Mouse (Mus musculus) embryonic facial prominence, embryonic 15.5 days (tissue): Measurements from ENCODE around the gene Unk. TPM values are rescaled to one million over a fixed set of nuclear protein-coding genes. Genes with fewer than 3 reads are reported as not detected.

Source experiments
- ATAC-seq: fragments of 200-750 bp; cut with Nextera tagmentation; 2 replicates; pipeline ENCODE4 v1.8.0; 2017; ENCODE audit warnings: low read depth, moderate TSS enrichment; ENCODE audit not compliant: insufficient number of reproducible peaks, low FRiP score, low TSS enrichment
- H3K27ac ChIP-seq: fragments of 300-500 bp; sonication (generic); replicated peaks from 2 replicates; pipeline ENCODE4 v1.5.1; 2015; ENCODE audit warnings: mild to moderate bottlenecking, inconsistent platforms
- H3K27me3 ChIP-seq: fragments of 300-500 bp; sonication (generic); 2 replicates; pipeline ENCODE4 v1.6.1; 2015; ENCODE audit warnings: inconsistent platforms
- H3K36me3 ChIP-seq: fragments of 300-500 bp; sonication (generic); 2 replicates; pipeline ENCODE4 v1.6.1; 2015; ENCODE audit warnings: mild to moderate bottlenecking, inconsistent platforms
- H3K4me1 ChIP-seq: fragments of 300-500 bp; sonication (generic); 2 replicates; pipeline ENCODE4 v1.6.1; 2015; ENCODE audit warnings: inconsistent platforms
- H3K4me2 ChIP-seq: fragments of 300-500 bp; sonication (generic); replicated peaks from 2 replicates; pipeline ENCODE4 v1.6.1; 2015; ENCODE audit warnings: mild to moderate bottlenecking, inconsistent platforms
- H3K4me3 ChIP-seq: fragments of 300-500 bp; sonication (generic); replicated peaks from 2 replicates; pipeline ENCODE4 v1.5.1; 2015; ENCODE audit warnings: mild to moderate bottlenecking, inconsistent platforms
- H3K9ac ChIP-seq: fragments of 300-500 bp; sonication (generic); 2 replicates; pipeline ENCODE4 v1.6.1; 2015; ENCODE audit warnings: inconsistent platforms
- H3K9me3 ChIP-seq: fragments of 300-500 bp; sonication (generic); replicated peaks from 2 replicates; pipeline ENCODE4 v1.6.1; 2016; ENCODE audit warnings: inconsistent platforms
- WGBS: fragments of 180-500 bp; shearing (Covaris S2); methylation state at CpG from one replicate; pipeline ENCODE4 v1.1.7; 2015; 5-methylcytosine and 5-hydroxymethylcytosine counted together
- polyA plus RNA-seq: library from polyadenylated mRNA; unstranded; fragments of >200 nt; fragmentation: Nextera tagmentation; extraction: Ambion mirVana; gene quantifications from 2 replicates; pipeline ENCODE4 v1.2.1, GENCODE M21; 2015

Gene Unk
- polyA plus RNA-seq, 1 experiment from 2014 or later = 42.2 TPM

- Histone ChIP-seq H3K27me3 (peaks cover 38% of the 10 kb centered on the region), H3K4me1 (peaks cover 76% of the 10 kb centered on the region), H3K9ac (no peak overlapping the region), H3K27ac (peak overlapping the region; percentile 80), H3K4me3 (no peak overlapping the region), H3K4me2 (0 out of 2 replicates have a peak overlapping the region, but pooled peaks have one; percentile 3), H3K36me3 (no peaks in the 10 kb centered on the region), H3K9me3 (no peaks in the 10 kb centered on the region)
- peak; percentile 64 for ATAC-seq
- 30% methylated on average over 14 of the region's 14 CpGs for WGBS
Observed at GRCm38 (mm10) chr11:116104006-116104646, 74.0 kb downstream of the Unk start.

- Histone ChIP-seq H3K4me3 (no peak overlapping the region), H3K36me3 (no peaks in the 10 kb centered on the region), H3K4me1 (peaks cover 84% of the 10 kb centered on the region), H3K4me2 (no peak overlapping the region), H3K9ac (no peak overlapping the region), H3K9me3 (no peaks in the 10 kb centered on the region), H3K27ac (no peak overlapping the region), H3K27me3 (peaks cover 48% of the 10 kb centered on the region)
- ATAC-seq = no peak
- 86% methylated on average over 2 of the region's 2 CpGs for WGBS
Observed at GRCm38 (mm10) chr11:116105065-116105464, 74.9 kb downstream of the Unk start.

DNA sequence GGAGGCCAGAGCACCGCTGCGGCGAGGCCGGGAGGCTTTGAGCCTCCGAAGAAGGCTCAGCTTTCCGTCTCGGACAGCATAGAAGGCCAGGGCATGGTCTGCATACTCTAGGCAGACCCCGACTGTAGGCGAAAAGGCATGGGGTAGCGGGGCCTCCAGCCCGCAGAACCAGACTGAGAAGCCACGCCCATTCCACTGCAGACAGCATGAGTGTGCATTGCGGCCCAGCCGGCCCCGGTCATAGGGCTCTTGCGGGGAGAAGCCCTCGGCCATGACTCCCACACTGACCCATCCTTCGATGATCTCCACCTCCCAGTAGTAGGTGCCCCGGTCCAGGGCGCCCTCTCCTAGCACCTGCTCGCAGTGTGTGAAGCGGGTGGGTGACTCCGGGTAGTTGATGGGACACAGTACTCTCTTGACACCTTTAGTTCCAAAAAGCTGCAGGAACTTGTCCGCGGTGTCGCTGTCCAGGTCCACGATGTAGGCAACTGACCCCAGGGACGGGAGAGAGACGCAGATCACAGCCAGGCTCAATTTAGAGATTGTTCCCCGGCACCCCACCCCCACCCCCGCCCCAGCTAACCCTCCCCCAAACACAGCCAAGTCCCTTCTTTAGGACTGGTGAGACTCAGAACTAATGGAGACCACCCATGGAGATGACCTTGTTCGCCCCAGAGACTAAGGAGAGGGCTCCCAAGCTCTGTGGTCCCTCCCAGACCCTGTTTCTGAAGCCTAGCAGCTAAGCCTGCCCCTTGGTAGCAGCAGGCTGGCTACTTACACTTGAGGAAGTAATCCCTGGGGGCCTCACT, 76.2 kb downstream of the Unk start:
- Histone ChIP-seq H3K36me3 (no peaks in the 10 kb centered on the region), H3K4me2 (peak overlapping the region; percentile 79), H3K9ac (no peak overlapping the region), H3K4me3 (peak overlapping the region; percentile 13; the same call in 1 of the 2 replicates), H3K4me1 (peaks cover 80% of the 10 kb centered on the region), H3K9me3 (no peaks in the 10 kb centered on the region), H3K27me3 (peaks cover 58% of the 10 kb centered on the region), H3K27ac (no peak overlapping the region)
- 27% methylated on average over 32 of the region's 32 CpGs for WGBS
- no peak for ATAC-seq

DNA sequence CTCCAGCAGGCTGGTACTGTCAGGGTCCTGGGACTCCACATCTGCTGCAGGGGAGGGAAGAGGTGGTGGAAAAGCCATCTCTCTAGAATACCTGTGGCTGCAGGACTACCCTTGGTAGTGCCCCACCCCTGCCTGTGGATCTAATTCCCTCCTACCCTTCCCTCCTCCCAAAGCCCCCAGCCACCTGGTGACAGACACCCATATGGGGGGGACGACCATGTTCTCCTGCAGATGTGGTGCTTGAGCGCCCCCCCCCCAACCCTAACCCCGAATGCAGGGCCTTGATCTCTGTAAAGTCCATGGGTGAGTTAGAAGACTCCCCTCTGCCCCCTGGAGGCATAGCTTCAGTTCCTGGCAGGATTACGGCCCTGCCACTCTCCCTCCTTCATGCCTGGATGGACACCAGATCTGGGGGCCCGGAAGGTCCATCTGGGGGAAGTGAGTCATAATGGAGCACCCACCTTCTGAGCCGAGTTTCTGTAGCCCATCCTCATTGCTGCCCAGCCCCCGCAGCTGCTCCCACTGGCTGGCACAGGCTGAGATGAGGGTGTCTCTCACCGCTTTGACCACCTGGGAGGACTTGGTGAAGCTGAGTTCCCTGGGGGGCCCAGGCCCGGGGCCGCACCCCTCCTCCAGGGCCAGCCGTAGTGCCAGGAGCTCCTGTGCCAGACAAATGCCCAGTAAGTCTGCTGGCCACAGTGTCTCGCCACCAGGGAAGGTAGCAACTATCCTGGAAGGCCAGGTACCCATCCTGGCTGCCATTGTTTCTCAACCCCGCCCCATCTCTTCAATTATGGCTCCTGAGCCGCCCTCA, 77.0 kb downstream of the Unk start:
- WGBS = 20% methylated on average over 14 of the region's 14 CpGs

GRCm38 (mm10) chr11:116107777-116108285, 77.7 kb downstream of the Unk start:
- 0 out of 2 replicates have a peak overlapping the region, but pooled peaks have one; percentile 3 for H3K9ac ChIP-seq
- H3K4me2 ChIP-seq = peak overlapping the region; percentile 79
- H3K4me1 ChIP-seq = peaks cover 68% of the 10 kb centered on the region
- ATAC-seq = no peak
- H3K9me3 ChIP-seq = no peaks in the 10 kb centered on the region
- H3K27ac ChIP-seq = no peak overlapping the region
- WGBS = 17% methylated on average over 19 of the region's 19 CpGs
- H3K27me3 ChIP-seq = peaks cover 62% of the 10 kb centered on the region
- H3K4me3 ChIP-seq = peak overlapping the region; percentile 50
- no peaks in the 10 kb centered on the region for H3K36me3 ChIP-seq

More for the DNA sequence above, 77.0 kb downstream of the Unk start:
- Histone ChIP-seq H3K9me3 (no peaks in the 10 kb centered on the region), H3K4me1 (peaks cover 72% of the 10 kb centered on the region), H3K4me3 (peak overlapping the region; percentile 50), H3K36me3 (no peaks in the 10 kb centered on the region), H3K4me2 (peak overlapping the region; percentile 79), H3K9ac (no peak overlapping the region), H3K27me3 (peaks cover 62% of the 10 kb centered on the region), H3K27ac (no peak overlapping the region)
- ATAC-seq = no peak

DNA sequence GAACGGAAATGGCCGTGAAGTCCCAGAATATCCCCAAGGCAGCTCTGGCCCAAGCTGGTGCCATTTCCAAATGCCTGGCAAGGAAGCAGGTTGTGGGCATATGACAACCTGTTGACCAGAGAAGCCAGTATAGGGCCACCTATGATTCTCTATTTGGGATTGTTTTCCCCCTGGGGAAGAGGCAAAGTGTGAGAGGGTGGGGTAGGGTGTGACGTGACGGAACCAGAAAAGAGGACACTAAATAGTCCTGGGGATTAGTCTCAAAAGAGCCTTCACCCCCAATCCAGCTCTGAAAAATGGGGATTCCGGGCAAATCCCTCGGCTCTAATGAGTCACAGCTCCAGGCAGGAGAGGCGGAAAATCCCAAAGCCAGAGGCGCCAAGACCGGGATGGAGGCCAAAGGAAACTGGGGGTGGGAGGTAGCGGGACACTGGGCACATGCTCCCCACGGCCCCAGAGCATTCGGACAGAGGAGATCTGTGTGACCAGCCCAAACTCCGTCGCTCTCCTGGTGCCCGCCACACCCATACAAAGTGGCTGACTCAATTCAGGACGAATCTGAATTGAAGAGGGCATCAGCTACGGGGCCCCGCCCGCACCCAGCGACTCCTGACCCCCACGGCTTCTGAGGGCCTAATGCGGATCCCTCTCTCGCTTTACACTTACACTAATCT, 78.5 kb downstream of the Unk start:
- Histone ChIP-seq H3K36me3 (no peaks in the 10 kb centered on the region), H3K4me2 (peak overlapping the region; percentile 79), H3K27ac (peak overlapping the region; percentile 29; the same call in 1 of the 2 replicates), H3K27me3 (peaks cover 62% of the 10 kb centered on the region), H3K9me3 (no peaks in the 10 kb centered on the region), H3K9ac (no peak overlapping the region), H3K4me3 (peak overlapping the region; percentile 50), H3K4me1 (peaks cover 61% of the 10 kb centered on the region)
- 3% methylated on average over 23 of the region's 23 CpGs for WGBS
- no peak for ATAC-seq

DNA sequence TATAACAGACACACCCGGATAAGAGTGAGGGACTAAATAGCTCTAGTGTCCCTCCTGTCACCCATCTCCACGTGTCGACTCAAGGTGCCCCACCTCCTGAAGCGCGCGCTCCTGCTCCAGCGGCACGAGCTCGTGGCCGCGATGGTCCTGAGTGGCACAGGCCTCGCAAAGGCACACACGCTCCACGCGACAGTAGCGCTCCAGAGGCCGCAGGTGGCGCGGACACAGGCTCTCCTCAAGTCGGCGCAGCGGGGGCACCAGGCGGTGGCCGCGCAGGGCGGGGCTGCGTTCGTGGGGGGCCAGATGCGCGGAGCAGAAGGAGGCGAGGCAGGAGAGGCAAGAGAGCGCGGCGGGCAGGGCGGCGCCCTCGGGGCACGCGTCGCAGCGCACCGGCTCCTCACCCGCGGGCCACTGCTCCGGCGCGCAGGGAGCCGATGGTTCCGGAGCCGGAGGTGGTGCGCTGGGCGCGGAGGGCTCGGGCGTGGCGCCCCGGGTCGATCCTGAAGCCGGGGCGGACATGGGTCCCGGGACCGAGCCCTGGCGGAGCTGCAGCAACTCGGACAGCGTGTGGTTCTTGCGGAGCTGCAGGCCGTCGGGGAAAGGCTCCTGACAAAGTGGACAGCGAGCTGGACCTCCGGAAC, 79.4 kb downstream of the Unk start:
- ATAC-seq = no peak
- peaks cover 52% of the 10 kb centered on the region for H3K4me1 ChIP-seq
- H3K9me3 ChIP-seq = no peaks in the 10 kb centered on the region
- H3K36me3 ChIP-seq = no peaks in the 10 kb centered on the region
- WGBS = under 1% methylated on average over 70 of the region's 70 CpGs
- H3K27ac ChIP-seq = peak overlapping the region; percentile 40
- peak overlapping the region; percentile 35 for H3K9ac ChIP-seq
- peak overlapping the region; percentile 50 for H3K4me3 ChIP-seq
- H3K4me2 ChIP-seq = peak overlapping the region; percentile 79
- H3K27me3 ChIP-seq = peaks cover 62% of the 10 kb centered on the region

DNA sequence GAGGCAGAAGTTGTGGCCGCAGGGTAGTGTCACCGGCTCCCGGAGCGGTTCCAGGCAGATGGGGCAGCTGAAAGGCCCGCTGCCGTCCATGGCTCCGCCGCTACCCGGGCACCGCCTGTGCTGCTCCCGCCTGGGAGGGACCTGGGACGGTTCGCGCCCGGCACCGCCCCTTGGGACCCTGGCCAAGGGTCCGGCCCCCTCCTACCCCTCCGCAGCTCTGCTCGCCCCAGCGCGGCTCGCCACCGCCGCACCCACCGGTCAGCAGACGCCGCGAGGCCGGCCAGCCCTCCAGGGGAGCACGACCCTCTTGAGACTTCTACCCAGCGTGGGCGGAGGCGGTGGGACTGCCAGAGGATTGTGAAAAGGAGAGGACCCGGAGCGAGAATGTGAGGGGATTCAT, 80.0 kb downstream of the Unk start:
- Histone ChIP-seq H3K9me3 (no peaks in the 10 kb centered on the region), H3K27me3 (peaks cover 62% of the 10 kb centered on the region), H3K27ac (peak overlapping the region; percentile 40), H3K4me2 (peak overlapping the region; percentile 79), H3K4me1 (peaks cover 52% of the 10 kb centered on the region), H3K36me3 (no peaks in the 10 kb centered on the region), H3K9ac (peak overlapping the region; percentile 35), H3K4me3 (peak overlapping the region; percentile 50)
- peak; percentile 57 for ATAC-seq
- 1% methylated on average over 34 of the region's 35 CpGs for WGBS

GRCm38 (mm10) chr11:116110540-116110939, 80.4 kb downstream of the Unk start:
- Histone ChIP-seq H3K27ac (peak overlapping the region; percentile 40; the same call in 1 of the 2 replicates), H3K27me3 (peaks cover 59% of the 10 kb centered on the region), H3K4me3 (peak overlapping the region; percentile 50), H3K36me3 (no peaks in the 10 kb centered on the region), H3K9me3 (no peaks in the 10 kb centered on the region), H3K4me1 (peaks cover 52% of the 10 kb centered on the region), H3K9ac (no peak overlapping the region), H3K4me2 (peak overlapping the region; percentile 79)
- no peak for ATAC-seq
- 23% methylated on average over 10 of the region's 10 CpGs for WGBS
